Mouse (Mus musculus): ENCODE data around the gene Dnttip1. TPM values are rescaled to one million over a fixed set of nuclear protein-coding genes. Genes with fewer than 3 reads are reported as not detected.
A peak's percentile ranks its signal among the peaks of the same experiment; 100 is the strongest.
"Not testable (repeated sequence)": the region's sequence is repeated elsewhere in the genome, so short reads cannot be mapped to it uniquely, and the experiment has no call there.

The Dnttip1 gene
- total RNA-seq (2021): 10 to 100 TPM; 34.1 to 37.2 TPM
- long read RNA-seq, experiment 1, transcript Dnttip1-201 (13 exons, 1,664 nt): major isoform, 54 of 80 reads
- long read RNA-seq, experiment 1, partial matches to known transcripts: 6 of 80 reads
- long read RNA-seq, experiment 1, other reads (novel, unspliced or antisense): 20 of 80 reads
- long read RNA-seq, experiment 2, transcript Dnttip1-201 (13 exons, 1,664 nt): major isoform, 72 of 94 reads
- long read RNA-seq, experiment 2, partial matches to known transcripts: 10 of 94 reads
- long read RNA-seq, experiment 2, other reads (novel, unspliced or antisense): 12 of 94 reads

DNA sequence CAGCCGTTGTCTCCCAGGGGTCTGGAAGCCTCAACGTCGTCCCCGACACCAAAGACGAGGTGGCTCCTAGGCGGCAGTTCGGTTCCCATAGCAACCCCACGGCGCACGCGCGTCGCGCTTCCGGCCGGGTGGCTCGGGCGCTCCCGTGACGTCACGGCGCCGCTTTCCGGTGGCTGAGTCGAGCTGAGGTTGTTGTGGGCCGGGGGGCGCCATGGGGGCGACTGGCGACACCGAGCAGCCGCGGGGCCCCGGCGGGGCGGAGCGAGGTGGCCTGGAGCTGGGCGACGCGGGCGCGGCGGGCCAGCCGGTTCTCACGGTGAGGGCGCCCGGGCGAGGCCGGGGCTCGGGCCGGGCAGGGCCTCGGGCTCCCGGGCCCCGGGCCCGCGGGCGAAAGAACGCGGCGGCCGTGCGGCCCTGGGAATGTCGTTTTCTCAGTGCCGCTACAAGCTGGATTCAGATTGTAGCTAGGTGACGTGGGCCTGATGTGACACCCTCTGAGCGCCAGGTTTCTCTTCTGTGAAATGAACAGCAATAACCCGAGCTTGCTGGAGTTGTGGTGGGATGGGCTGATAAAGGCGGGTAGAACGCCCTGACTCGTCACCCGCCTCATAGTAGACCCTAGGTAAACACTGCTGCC, at the start of gene Dnttip1, which contains the start of gene Wfdc3:
Gene Dnttip1, plus strand, starts transcription at position 141 of the 637 bp plus-strand sequence.
Gene Wfdc3, minus strand, starts transcription at position 89 of the 637 bp plus-strand sequence.
- peak; percentile 90 to 95 for DNase-seq (ENCODE audit: low spot score in 2 of 2)

DNA sequence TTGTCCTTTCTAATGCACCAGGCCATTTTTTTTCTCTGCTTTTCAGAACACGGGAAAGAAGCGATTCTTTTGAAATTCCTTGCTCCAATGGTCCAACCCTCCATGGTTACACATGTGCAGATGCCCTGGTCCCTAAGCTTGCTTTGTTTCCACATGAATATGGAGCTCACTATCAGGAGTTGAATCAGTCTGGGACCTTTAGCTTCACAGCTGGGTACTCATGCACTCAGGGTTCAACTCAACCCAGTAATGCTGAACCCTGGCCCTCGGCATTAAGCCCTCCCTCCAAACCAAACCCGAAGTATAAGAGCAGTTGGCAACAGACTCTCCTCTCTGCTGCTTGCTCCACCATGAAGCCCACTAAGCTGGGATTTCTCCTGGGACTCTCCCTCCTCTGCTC, 47.6 kb upstream of the Dnttip1 start, which contains the start of gene Spint4:
Gene Spint4, plus strand, starts transcription at position 301 of the 400 bp plus-strand sequence.
- DNase-seq (ENCODE audit: low spot score in 2 of 2): no peak

DNA sequence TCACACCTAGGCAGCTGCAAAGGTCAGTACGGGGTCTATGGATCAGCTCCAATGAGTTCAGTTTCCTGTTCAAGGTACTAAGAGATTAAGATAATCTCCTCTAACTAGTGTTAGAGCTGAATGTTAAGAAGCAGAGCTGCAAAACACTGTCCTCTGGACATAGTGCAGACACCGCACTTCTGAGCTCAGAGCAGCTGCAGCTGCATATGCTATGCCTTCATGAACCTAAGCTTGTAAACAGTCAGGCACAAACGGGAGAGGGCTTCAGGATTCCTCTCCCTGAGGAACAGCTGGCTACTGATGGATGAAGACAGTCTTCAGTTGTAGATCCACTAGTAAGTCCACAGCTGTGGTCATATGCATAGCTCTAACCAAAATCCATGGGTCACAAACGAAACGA, 44.8 kb upstream of the Dnttip1 start:
- no peak for DNase-seq (ENCODE audit: low spot score in 2 of 2)

DNA sequence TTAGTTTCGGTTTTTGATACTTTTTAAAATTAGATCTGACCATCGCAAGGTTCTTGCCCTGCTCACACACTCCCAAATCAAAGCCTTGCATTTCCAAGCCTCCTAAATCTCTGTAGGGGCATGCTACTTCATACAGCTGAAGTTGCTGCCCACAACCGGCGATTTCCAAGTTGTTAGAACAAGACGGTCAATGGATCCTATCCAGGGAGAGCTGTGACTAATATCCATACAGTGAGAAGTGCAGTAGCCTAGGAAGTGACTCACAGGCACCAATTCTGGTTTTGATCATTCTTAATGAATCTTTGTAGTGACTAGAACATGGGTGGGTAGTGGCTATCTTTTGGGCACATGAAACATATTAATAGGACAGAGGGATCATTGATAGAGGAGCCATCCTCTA, 44.0 kb upstream of the Dnttip1 start:
- DNase-seq (ENCODE audit: low spot score in 2 of 2): no peak

DNA sequence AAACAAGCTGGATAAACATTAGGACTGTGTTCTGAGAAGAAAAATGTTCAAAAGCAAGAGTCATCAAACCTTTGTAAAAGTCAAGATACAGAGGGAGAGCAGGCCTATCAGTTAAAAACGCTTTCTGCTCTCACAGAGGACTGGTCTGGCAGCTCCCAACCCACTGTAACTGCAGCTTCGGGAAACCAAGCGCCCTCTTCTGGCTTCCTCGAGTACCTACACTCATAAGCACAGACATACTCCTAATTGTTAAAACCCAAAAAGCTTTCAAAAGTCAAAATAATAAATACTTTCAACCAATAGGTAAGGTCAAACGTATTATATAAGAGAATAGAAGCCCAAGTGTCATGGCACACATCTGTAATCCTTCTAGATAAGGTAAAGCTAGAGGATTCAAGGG, 41.5 kb upstream of the Dnttip1 start:
- no peak for DNase-seq (ENCODE audit: low spot score in 2 of 2)

DNA sequence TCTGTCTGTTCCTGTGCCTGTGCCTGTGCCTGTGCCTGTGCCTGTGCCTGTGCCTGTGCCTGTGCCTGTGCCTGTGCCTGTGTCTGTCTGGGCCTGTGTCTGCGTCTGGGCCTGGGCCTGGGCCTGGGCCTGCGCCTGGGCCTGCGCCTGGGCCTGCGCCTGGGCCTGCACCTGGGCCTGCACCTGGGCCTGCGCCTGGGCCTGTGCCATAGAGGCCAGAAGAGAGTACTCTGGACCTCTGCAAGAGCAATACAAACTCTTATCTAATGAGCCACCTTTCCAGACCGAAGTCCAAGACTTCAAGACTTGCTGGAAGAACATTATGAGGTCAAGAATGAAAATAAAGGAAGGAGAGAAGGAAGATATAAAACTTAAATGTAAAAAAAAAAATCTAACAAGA, 40.5 kb upstream of the Dnttip1 start:
- no peak for DNase-seq (ENCODE audit: low spot score in 2 of 2)

DNA sequence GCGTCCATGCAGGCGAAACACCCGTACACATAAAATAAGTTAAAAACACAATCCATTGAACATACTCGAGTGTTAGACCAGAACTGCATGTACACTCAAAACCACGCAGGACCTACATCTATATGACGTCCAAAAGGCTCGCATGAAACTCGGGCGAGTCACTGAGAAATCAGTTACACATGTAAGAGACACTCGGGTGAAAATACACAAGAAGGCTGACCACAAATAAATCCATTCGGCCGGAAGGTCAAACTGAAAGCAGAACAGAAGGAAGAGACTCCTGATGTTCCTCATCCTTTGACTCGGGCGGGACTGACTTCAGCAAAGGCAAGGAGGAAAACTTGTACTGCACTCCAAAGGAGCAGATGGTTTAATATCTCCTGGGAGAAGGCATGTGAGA, 39.8 kb upstream of the Dnttip1 start:
- DNase-seq (ENCODE audit: low spot score in 2 of 2): no peak

DNA sequence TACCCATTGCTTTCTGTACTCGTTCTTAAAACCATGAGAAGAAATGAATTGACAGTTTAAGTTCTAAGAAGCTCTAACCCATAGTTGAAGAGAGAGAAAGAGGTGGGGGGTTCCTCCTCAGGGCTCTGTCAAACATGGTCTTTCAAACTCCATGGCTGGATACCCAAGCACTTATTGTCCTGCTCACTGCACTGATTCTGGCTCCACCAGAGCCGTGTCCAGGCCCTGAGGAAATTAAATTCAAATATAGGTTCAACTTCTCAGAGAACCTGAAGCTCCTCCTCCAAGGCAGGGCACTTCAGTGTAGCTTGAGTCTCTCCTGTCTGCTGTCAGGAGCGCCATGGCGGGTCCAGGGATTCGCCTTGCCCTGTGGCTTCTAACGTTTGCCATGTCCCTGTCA, 30.8 kb upstream of the Dnttip1 start, which contains the start of gene Spint5:
Gene Spint5, plus strand, starts transcription at position 301 of the 400 bp plus-strand sequence.
- no peak for DNase-seq (ENCODE audit: low spot score in 2 of 2)

DNA sequence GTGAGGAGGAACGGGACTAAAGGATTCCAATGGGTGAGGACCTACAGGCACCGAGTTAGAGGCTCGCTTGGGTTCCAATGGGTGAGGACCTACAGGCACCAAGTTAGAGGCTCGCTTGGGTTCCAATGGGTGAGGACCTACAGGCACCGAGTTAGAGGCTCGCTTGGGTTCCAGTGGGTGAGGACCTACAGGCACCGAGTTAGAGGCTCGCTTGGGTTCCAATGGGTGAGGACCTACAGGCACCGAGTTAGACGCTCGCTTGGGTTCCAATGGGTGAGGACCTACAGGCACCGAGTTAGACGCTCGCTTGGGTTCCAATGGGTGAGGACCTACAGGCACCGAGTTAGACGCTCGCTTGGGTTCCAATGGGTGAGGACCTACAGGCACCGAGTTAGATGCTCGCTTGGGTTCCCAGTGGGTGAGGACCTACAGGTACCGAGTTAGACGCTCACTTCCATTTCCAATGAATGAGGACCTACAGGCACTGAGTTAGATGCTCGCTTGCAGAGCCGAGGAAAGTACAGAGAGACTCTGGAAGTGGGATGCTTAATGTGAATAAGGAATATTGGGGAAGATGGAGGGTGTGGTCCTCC, 29.5 kb upstream of the Dnttip1 start:
- not testable (repeated sequence) for DNase-seq (ENCODE audit: low spot score in 2 of 2)

DNA sequence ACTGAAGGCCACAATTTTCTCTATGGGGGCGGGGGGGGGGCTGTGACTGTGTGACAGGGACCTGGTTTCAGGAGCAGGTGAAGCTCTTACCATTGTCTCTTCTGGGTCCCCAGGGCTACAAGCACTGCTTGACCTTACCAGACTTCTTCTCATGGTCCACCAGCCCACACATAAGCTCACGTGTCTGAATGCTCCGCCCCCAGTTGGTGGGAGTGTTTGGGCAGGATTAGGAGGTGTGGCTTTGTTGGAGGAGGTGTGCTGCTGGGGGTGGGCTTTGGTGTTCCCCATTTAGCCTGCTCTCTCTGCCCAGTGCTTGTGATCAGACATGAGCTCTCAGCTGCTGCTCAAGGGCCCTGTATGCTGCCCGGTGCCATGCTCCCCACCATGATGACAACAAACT, 22.5 kb upstream of the Dnttip1 start:
- no peak for DNase-seq (ENCODE audit: low spot score in 2 of 2)

DNA sequence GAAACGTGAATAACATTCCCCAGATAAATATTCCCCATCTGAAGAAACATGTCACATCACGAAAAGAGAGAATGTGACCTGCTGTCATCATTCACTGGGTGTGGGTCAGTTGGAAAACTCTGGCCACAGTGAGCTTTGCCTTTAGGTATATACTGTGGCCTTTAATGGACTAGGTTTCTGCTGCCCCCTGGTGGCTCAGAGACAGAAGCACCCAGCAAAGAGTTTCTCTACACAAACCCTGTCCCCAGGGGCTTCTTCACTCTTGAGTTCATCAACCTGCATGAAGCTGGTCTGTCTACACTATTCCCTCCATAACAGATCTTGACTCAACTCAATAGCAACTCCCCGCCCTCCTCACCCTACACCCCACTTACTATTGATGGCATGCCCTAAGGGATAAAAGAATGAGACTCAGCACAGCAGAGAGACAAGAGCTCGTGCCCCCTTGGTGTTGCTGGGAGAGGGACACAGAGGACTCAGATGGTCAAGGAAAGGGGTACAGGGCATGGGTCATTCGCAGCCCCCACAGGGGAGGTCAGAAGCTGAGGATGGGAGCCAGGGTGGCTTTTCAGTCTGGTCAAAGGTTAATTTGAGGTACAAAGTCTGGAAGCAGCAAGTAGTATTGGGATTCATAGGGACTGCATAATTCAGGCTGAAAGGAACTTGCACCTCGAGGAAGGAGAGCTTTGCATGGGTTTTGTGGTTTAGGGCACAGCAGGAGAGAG, 19.7 kb upstream of the Dnttip1 start:
- peak; percentile 50 to 74 for DNase-seq (ENCODE audit: low spot score in 2 of 2)

DNA sequence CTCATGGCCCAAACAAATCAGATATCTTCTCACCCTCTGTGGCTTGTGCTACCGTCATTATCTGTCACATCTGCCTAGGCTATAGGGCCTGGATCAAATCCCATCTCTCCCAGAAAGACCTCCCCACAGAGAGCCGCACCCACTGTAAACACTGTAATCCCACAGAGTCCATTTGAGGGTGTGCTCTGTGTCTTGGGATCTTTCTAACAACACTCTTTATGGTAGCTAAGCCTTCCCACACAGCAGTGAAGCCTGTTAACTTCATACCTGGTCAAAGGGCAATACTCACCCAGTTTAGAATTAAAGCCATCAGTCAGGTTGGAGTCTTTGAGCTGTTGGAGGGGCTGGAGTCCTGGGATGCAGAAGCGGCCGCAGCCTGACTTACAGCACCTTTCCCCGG, 14.1 kb upstream of the Dnttip1 start:
- no peak for DNase-seq (ENCODE audit: low spot score in 2 of 2)

DNA sequence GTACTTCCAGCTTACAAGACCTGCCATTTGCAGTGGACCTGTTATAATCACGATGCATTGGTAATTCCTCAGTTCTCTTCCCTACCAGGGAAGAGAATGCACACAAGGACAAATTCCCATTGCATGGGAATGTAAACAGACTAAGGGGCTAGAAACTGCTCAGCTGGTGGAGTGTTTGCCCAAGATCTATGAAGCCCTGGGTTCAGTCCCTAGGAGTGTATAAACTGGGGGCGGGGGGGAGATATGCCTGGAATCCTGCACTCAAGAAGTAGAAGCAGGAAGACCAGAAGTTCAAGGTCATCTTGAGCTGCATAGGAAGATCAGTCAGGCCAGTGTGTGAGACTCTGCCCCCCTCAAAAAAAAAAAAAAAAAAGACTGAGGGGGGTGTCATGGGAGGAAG, 12.5 kb upstream of the Dnttip1 start:
- DNase-seq (ENCODE audit: low spot score in 2 of 2): no peak

DNA sequence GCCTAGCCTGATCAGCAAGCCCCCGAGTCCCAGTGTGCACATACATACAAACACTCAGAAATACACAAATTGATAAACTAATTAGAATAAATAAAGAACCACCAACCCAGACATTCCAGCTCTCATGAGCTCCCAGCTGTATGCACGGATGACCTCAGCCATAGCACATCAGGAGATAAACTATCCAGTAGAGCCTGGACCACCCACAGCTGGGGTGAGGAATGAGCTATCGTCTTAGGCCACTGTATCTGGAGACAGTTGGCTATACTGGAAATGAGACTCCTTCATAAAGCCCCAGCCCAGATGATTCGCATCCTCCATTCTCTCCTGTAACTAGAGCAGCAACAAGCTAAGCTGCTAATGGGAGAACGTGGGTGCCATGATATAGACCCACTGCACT, 10.9 kb upstream of the Dnttip1 start:
- no peak for DNase-seq (ENCODE audit: low spot score in 2 of 2)

DNA sequence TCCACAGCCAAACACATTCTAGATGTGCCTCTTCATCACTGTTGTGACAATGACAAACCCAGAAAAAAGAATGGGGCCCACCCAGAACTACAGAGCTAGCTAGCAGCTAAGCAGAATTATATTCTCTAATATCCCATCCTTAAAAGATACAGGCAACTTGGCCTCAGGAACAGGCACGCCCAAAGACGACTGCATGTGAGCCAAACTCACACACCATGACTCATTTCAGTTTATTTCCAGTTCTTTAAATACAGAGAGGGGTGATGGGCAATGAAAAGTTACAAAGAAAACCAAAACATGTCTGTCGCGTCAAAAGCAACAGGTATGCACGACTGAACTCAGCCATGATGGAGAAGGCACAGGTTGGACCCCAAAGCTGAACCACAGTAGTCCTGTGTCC, 10.3 kb upstream of the Dnttip1 start:
- DNase-seq (ENCODE audit: low spot score in 2 of 2): no peak

DNA sequence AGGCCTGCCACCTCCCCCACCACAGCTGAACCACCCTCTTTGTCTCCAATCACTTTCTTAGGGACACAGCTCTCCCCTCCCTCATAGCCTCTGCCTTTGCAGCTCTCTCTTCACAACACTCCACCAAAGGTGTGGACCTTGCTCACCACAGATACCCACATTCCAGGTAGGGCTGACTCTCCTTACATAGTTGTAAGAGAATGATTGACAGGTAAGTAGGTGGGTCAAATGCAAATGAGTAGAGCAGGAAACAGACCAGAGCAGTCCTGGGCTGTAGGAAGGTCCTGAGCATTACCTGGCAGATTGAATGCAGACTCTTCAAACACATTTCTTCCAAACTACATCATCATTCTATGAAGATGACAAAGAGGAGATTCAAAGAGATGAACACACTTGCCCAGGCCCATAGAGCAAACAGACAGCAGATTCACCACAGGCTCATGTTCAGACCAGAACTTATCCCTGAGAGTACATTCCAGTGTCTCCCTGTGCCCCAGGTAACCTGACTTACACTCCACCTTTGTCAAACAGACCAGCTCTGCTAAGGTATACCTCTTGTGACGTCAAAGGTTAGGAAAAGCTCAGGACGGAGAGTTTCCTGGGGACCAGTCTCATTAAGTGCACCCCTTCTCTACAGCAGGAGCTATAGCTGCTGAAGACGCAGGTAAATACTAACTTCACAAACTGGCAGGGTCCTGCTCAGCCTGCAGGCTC, 8.2 kb upstream of the Dnttip1 start:
- DNase-seq (ENCODE audit: low spot score in 2 of 2): no peak

DNA sequence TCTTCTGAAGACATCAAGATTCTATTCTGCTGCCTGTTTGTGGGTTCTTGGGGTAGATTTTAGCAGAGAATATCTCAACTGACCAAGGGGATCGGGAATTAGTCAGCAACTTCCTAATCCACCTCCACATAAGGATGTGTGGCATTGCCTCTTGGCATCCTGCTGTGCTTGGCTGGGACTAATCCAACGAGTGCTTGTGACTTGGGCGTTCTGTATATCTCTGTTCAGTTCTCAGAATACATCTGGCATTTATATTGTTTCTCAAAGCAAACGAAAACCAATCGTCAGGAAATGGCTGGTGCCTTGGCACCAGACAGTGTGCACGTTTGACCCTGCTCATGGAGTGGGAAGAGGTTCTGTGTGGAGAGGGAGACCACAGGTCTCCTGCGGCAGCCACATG, 5.9 kb upstream of the Dnttip1 start:
- no peak for DNase-seq (ENCODE audit: low spot score in 2 of 2)

DNA sequence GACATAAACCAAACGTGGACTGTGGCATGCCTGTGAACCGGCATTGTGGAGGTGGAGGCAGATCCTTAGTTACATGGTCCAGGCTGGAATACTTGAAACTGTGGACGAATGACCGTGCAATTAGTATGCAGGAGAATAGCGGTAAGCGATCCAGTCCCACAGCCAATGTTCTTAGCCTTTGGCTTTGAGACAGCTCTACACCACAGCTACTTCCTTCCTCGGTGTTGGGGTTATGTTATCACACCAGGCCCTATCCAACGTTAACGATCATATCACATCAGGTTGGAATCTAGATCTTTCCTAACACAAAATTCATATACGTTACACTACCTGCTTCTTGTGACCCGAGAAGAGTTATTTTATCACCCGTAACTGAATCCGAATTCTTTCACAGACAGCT, 796 bp upstream of the Dnttip1 start:
- no peak for DNase-seq (ENCODE audit: low spot score in 2 of 2)

DNA sequence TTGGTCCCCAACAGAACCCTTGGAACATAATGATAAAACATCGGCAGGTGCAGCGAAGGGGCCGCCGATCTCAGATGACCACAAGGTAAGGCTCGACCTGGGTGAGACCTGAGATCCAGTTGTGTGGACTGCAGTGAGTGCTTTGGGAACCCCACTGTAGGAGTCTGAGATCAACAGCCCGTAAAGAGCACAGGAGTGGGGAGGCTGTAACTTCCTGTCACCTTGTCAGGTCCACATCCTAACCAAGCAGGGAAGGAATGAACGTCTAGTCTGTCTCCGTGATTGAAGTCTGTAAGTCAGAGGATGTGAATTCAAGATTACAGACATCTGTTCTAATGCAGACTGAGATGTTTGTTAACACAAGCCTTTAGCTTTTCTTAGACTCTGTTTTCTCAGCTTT, 910 bp downstream of the Dnttip1 start:
- no peak for DNase-seq (ENCODE audit: low spot score in 2 of 2)

DNA sequence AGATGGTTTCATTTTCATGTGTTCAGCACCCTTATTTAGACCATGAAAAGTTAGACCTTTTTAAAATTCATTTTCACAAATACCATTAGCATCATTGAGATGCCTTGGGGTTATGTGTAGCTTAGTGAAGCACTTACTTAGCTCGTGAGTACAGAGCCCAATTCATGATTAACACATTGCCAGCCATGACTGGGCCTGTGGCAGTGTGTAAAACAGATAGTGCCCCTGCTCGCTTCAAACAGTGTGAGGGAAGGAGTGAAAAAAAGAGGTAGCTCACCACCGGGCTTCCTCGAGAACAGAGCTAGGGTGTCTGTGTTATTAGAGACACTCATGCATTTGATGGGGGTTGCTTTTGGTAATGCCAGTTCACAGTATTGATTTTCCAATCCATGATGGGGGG, 2.4 kb downstream of the Dnttip1 start:
- DNase-seq (ENCODE audit: low spot score in 2 of 2): no peak

DNA sequence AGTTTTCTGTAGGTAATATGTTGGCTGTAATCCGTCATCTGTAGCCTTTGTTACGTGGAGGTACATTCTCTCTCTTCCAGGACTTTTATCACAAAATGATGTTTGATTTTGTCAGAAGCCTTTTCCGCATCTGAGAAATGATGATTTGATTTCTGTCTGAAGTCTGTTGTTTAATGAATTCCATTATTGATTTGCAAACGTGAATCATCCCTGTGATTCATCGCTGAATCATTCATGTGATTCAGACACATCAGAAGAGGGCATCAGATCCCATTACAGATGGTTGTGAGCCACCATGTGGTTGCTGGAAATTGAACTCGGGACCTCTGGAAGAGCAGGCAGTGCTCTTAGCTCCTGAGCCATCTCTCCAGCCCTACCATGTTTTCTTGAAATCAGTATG, 3.2 kb downstream of the Dnttip1 start:
- DNase-seq (ENCODE audit: low spot score in 2 of 2): no peak

All from layer of hippocampus, postnatal 14 days (tissue).